Mouse (Mus musculus) forebrain, embryonic 16.5 days (tissue): Measurements from ENCODE around the gene Hoxd12. TPM values are rescaled to one million over a fixed set of nuclear protein-coding genes. Genes with fewer than 3 reads are reported as not detected.

Experiments used
- ATAC-seq: fragments of 200-750 bp; cut with Nextera tagmentation; 2 replicates; pipeline ENCODE4 v1.8.0; 2017; ENCODE audit warnings: mild to moderate bottlenecking, moderate library complexity
- H3K27ac ChIP-seq: fragments of 300-500 bp; sonication (generic); 2 replicates; pipeline ENCODE4 v1.5.1; 2014; ENCODE audit warnings: low read length, control low read depth
- H3K27me3 ChIP-seq: fragments of 300-500 bp; sonication (generic); replicated peaks from 2 replicates; pipeline ENCODE4 v1.6.1; 2014; ENCODE audit warnings: low read length; ENCODE audit not compliant: control insufficient read depth, insufficient read depth
- H3K36me3 ChIP-seq: fragments of 300-500 bp; sonication (generic); 2 replicates; pipeline ENCODE4 v1.6.1; 2014; ENCODE audit not compliant: control insufficient read depth, insufficient read depth
- H3K4me1 ChIP-seq: fragments of 300-500 bp; sonication (generic); replicated peaks from 2 replicates; pipeline ENCODE4 v1.6.1; 2014; ENCODE audit warnings: low read length; ENCODE audit not compliant: control insufficient read depth, insufficient read depth
- H3K4me2 ChIP-seq: fragments of 300-500 bp; sonication (generic); 2 replicates; pipeline ENCODE4 v1.6.1; 2014; ENCODE audit warnings: mild to moderate bottlenecking, low read length, control low read depth
- H3K4me3 ChIP-seq: fragments of 300-500 bp; sonication (generic); replicated peaks from 2 replicates; pipeline ENCODE4 v1.5.1; 2014; ENCODE audit warnings: mild to moderate bottlenecking, low read length, control low read depth
- H3K9ac ChIP-seq: fragments of 300-500 bp; sonication (generic); replicated peaks from 2 replicates; pipeline ENCODE4 v1.6.1; 2014; ENCODE audit warnings: low read depth, low read length, control low read depth
- H3K9me3 ChIP-seq: fragments of 300-500 bp; sonication (generic); 2 replicates; pipeline ENCODE4 v1.6.1; 2016; ENCODE audit warnings: low read length; ENCODE audit not compliant: control insufficient read depth
- WGBS: fragments of 180-500 bp; shearing (Covaris S2); extraction: QIAGEN DNeasy Blood & Tissue Kit; methylation state at CpG from one replicate; pipeline ENCODE4 v1.1.7; 2014; 5-methylcytosine and 5-hydroxymethylcytosine counted together
- polyA plus RNA-seq: library from polyadenylated mRNA; unstranded; fragments of >200 nt; fragmentation: Nextera tagmentation; extraction: Ambion mirVana; gene quantifications from 2 replicates; pipeline ENCODE4 v1.2.1, GENCODE M21; 2015

Gene Hoxd12
- not detected in 2 replicates for polyA plus RNA-seq

DNA sequence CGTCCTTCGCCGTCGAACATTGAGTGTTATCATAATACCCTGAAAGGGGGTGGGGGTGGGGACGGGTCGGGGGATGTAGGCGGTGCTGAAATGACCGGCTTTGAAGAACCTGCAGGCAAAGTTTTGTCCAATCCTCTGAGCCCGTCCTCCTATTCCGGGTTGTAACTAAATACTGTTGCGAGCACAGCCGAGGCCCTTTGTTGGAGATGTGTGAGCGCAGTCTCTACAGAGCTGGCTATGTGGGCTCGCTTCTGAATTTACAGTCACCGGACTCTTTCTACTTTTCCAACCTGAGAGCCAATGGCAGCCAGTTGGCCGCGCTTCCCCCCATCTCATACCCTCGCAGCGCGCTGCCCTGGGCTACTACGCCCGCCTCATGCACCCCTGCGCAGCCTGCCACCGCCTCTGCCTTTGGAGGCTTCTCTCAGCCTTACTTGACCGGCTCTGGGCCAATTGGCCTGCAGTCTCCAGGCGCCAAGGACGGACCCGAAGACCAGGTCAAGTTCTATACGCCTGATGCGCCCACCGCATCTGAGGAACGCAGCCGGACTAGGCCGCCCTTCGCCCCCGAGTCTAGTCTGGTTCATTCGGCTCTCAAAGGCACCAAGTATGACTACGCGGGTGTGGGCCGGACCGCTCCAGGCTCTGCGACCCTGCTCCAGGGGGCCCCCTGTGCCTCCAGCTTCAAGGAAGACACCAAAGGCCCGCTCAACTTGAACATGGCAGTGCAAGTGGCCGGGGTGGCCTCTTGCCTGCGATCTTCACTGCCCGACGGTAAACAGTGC, at the start of gene Hoxd12:
Hoxd12 (plus strand) TSS at position 133 of the 785 bp plus-strand sequence.
- H3K4me1 ChIP-seq, result peaks cover 9% of the 10 kb centered on the region; the same call in 1 of the 2 replicates
- H3K27me3 ChIP-seq, result peaks cover 96% of the 10 kb centered on the region
- H3K9ac ChIP-seq, result no peak within 1 kb of the TSS
- H3K36me3 ChIP-seq, result no peaks in the 10 kb centered on the region
- H3K27ac ChIP-seq, result no peak within 1 kb of the TSS
- no peak within 1 kb of the TSS for H3K4me3 ChIP-seq
- WGBS, result 1% methylated on average over 47 of the region's 47 CpGs
- H3K4me2 ChIP-seq, result no peak within 1 kb of the TSS
- no peaks in the 10 kb centered on the region for H3K9me3 ChIP-seq
- no peak for ATAC-seq

DNA sequence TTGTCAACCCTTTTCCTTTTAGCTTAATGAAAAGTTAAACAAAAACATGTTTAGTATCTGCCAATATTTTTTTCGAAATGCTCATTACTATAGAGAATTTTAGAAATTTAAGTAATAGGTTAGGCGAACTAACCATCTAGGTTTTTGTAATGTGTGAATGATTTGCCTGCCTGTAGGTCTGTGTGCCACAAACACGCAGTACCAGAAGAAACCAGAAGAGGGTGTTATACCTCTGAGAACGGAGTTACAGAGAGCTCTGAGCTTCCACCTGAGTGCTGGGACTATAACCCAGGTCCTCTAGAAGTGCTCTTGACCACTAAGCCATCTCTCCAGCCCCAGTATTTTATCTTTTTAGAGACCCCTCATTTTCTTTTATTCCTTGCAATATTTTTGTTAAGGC, 39.4 kb upstream of the Hoxd12 start:
- H3K9ac ChIP-seq, result no peak overlapping the region
- no peak for ATAC-seq

DNA sequence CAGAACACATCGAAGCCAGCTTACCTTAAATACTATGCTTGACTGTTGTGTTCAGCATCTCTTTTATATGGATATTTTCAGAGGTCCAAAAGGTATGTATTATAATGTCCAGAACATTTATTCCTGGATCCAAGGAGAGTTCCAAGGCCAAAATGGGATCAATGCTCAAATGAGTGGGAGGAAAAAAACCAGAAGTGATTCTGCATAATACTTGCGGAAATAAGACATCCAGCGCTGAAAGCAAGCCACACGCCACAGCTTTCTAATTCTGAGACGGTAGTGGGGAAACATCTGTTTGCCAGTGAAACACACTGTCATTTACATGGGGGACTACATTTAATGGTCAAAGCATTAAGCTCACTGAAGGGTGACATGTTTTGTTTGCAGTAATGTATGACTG, 32.4 kb upstream of the Hoxd12 start:
- Histone ChIP-seq H3K27ac (no peak overlapping the region), H3K27me3 (peaks cover 41% of the 10 kb centered on the region), H3K9ac (no peak overlapping the region), H3K4me1 (no peaks in the 10 kb centered on the region), H3K4me3 (no peak overlapping the region), H3K4me2 (no peak overlapping the region), H3K36me3 (no peaks in the 10 kb centered on the region), H3K9me3 (no peaks in the 10 kb centered on the region)
- WGBS, result 77% methylated on average over 5 of the region's 5 CpGs
- ATAC-seq, result no peak

More for the DNA sequence above, 39.4 kb upstream of the Hoxd12 start:
- H3K9me3 ChIP-seq, result peaks cover 4% of the 10 kb centered on the region; the same call in 1 of the 2 replicates
- no peaks in the 10 kb centered on the region for H3K4me1 ChIP-seq
- H3K27ac ChIP-seq, result no peak overlapping the region
- H3K4me3 ChIP-seq, result no peak overlapping the region
- H3K27me3 ChIP-seq, result peaks cover 2% of the 10 kb centered on the region; the same call in 1 of the 2 replicates
- WGBS, result 77% methylated on average over 4 of the region's 4 CpGs
- H3K36me3 ChIP-seq, result no peaks in the 10 kb centered on the region
- H3K4me2 ChIP-seq, result no peak overlapping the region

DNA sequence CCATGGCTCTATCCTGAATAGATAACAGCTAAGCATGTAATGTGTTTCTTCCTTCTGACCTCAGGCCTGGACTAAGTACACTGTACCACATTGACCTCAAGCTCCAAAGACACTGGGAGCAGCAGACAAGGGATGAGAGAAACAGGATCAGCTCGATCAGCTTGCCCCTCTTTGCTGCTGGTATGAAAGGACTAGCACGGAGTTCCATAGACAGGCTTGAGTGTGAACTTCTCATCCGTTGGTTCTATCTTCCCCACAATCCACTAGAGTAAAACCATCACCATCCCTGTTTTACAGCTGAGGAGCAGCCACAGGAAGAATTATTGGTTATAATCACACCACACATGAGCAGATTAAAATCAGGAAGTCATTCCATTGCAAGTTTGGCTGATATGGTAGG, 29.2 kb upstream of the Hoxd12 start:
- no peak for ATAC-seq
- 81% methylated on average over 3 of the region's 3 CpGs for WGBS
- H3K9ac ChIP-seq, result no peak overlapping the region
- no peak overlapping the region for H3K4me3 ChIP-seq
- H3K4me2 ChIP-seq, result no peak overlapping the region
- H3K4me1 ChIP-seq, result no peaks in the 10 kb centered on the region
- no peaks in the 10 kb centered on the region for H3K36me3 ChIP-seq
- no peaks in the 10 kb centered on the region for H3K9me3 ChIP-seq
- no peak overlapping the region for H3K27ac ChIP-seq
- H3K27me3 ChIP-seq, result peaks cover 69% of the 10 kb centered on the region

DNA sequence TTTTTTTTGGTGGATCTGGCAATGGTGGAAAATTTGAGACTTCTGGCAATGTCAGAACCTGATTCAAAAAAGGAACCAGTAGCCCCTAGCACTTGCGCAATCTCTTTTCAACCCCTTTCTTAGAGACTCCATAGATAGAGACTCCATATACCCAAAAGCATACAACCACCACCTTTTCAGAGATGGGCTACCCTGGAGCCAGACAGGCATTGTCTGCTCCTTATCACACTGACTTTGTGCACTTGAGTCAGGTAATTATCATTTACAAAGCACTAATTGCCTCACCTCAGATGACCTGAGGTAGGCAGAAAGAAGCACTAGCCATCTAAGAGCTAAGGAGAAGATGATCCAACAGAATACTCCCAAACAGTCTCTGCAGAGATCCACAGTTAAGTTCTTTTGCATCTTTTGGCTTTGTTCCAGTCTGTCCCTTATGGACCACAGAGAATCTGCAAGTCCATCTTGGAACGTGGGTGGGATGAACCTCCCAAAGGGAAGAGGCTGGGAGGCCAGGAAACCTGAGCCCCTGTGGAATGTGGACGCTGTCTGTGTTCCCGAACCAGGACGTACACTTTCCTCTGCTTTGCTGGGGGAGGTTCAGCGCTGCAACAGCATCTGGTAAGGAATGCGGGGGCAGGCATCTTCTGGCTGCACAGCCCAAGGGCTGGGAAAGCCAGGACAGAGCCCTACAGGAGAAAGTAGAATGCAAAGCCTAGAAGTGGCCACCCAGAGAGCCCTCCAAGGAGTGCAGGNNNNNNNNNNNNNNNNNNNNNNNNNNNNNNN, 27.5 kb upstream of the Hoxd12 start:
- Histone ChIP-seq H3K9ac (no peak overlapping the region), H3K27ac (no peak overlapping the region), H3K4me2 (no peak overlapping the region), H3K9me3 (no peaks in the 10 kb centered on the region), H3K4me3 (no peak overlapping the region), H3K27me3 (peaks cover 81% of the 10 kb centered on the region), H3K4me1 (no peaks in the 10 kb centered on the region), H3K36me3 (no peaks in the 10 kb centered on the region)
- 15% methylated on average over 7 of the region's 7 CpGs for WGBS
- no peak for ATAC-seq

DNA sequence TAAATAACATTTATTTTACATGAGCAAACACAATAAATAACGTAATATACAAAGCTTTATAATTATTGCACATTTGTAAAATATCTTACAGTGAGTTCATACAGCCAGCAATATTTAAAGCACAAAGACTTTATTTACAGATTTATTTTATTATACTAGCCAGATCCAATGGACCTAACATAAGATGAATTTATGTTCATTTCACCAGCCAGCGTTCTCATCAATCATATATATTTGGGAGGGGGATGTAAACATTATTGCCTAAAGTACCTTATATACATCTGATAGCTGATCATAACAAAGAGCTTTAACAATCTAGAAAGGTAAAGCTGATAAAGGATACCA, 21.8 kb upstream of the Hoxd12 start:
- Histone ChIP-seq H3K9me3 (no peaks in the 10 kb centered on the region), H3K4me3 (no peak overlapping the region), H3K4me1 (peaks cover 7% of the 10 kb centered on the region), H3K27me3 (peaks cover 71% of the 10 kb centered on the region), H3K9ac (no peak overlapping the region), H3K36me3 (no peaks in the 10 kb centered on the region), H3K27ac (no peak overlapping the region), H3K4me2 (no peak overlapping the region)
- no peak for ATAC-seq
- WGBS, result 46% methylated on average over 2 of the region's 2 CpGs

DNA sequence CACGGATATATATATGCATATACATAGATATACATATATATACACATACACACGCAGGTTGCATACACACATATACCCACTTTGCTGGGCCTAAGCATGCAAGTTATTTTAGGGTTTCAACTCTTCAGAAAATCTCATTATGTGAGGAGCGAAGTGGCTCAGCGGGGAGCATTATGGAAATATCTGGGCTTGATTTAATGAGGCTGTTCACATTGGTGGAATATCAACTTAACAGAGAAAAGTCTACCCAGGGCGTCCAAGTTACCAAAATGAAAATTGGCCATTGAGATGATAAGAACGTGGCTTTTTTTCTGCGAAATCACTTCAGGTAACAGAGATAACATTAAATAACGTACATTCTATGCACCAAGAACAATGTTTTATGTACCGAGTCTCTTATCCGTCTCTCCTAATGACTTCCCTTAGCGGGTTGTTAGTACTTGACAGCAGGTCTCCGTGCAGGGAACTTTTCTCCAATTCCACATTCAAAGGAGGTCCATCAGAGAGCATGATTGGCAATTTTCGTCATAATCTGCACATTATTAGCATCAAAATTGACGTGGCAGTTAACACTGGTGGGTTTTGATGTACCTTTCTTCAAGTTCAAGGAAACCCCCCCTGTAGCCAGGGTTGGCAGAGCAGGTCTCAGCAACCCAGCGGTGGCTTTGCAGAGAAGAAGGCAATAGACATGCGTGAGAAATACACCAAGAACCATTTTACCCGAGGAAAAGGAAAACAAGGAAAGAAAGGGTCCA, 20.9 kb upstream of the Hoxd12 start:
- no peak overlapping the region for H3K4me2 ChIP-seq
- 9% methylated on average over 17 of the region's 17 CpGs for WGBS
- ATAC-seq, result no peak
- no peaks in the 10 kb centered on the region for H3K36me3 ChIP-seq
- H3K27me3 ChIP-seq, result peaks cover 63% of the 10 kb centered on the region
- no peak overlapping the region for H3K4me3 ChIP-seq
- H3K9ac ChIP-seq, result no peak overlapping the region
- H3K9me3 ChIP-seq, result no peaks in the 10 kb centered on the region
- peaks cover 7% of the 10 kb centered on the region for H3K4me1 ChIP-seq
- H3K27ac ChIP-seq, result no peak overlapping the region

DNA sequence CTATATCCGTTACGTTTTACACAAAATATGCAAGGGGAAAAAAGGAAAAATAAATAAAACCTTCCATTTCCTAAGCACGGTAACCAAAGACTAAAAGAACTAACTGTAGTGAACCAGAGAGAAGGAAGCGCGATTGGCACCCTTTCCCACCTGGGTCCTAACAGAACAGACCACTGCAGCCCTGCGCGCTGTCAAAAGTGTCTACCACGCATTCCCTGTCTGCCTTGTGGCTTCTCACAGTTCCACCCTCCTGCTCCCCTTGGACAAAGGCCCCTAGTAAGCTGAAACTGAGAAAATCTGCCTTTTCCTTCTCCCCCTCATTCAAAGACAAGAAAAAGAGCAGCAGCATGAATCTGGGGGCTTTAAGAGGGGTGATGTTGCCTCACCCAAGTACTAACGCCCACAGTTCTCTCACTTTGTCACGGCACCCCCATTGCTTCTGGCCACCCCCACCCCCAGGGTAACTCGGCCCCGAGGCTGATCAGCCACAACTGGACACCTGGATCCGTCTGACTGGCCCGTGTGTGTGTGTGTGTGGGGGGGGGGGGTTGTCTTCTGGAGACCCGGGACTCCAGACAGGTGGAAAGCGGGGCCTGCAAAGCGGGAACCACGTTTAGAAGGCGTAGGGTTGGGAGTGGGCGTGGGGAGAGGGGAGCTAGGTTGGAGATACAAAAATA, 19.9 kb upstream of the Hoxd12 start:
- Histone ChIP-seq H3K36me3 (no peaks in the 10 kb centered on the region), H3K4me2 (no peak overlapping the region), H3K27ac (no peak overlapping the region), H3K27me3 (peaks cover 57% of the 10 kb centered on the region), H3K4me3 (no peak overlapping the region), H3K4me1 (peaks cover 7% of the 10 kb centered on the region), H3K9me3 (no peaks in the 10 kb centered on the region), H3K9ac (no peak overlapping the region)
- ATAC-seq, result no peak
- 3% methylated on average over 20 of the region's 20 CpGs for WGBS
